Mouse (Mus musculus): ENCODE data around the gene Cerk.

- TF ChIP-seq POLR2A (IDR thresholded peaks at IDR 0.05; ENCODE audit: borderline replicate concordance, extremely low read depth, low read depth, low read length), result no peak
- no peak for TF ChIP-seq CTCF (IDR thresholded peaks at IDR 0.05; ENCODE audit: insufficient read depth, low read length)
Observed at GRCm38 (mm10) chr15:86167032-86167655, 18.8 kb downstream of the Cerk start.

All from lung, adult 2 months (tissue).